Mouse (Mus musculus) regulatory T cell (primary cell): Measurements from ENCODE around the gene Sh3rf1.

Source experiments
- in situ Hi-C: fragments of 300-600 bp; cut with MboI, MseI; formaldehyde crosslinking; loops from one replicate; pipeline ENCODE4 v1.15.1; 2025; ENCODE audit warnings: high pct_unique_total_duplicates

Gene Sh3rf1

DNA sequence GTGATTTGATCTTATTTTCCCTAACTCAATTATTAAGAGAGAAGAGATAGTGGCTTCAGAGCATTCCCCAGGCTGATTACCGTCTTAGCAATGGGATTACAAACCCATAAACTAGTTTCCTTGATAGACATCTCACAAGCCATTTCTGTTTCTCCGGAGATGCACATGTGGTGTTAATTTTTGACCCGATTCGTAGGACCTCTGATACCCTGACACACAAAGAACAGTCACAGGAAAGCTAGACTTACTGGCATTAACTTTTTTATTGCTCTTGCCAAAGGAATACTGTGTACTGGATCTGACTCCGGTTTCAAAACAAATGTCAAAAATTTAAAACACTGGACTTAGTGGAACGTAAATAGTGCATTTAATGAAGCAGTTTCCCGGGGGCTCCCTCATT is 62.2 kb downstream of the Sh3rf1 start:
- in situ Hi-C loops = no loop called here

DNA sequence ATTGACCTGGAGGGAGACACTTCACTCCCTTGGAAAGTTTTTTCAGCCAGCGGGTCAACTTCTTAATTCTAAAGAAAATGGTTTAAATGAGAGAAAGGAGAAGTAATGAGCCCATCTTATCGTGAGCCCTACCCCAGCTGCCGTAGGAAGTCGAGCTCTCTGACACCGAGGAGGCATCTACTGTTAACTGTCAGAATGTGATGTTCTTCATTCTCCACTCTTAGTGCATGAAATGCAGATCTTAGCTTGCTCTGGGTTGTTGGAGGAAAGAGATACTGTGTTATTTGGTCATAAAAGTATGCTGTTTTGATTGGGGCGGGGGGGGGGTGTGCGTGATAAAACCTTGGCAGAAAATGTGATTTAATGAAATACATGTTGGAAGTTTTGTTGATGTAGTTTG is 62.7 kb downstream of the Sh3rf1 start:
- in situ Hi-C loops = no loop called here

DNA sequence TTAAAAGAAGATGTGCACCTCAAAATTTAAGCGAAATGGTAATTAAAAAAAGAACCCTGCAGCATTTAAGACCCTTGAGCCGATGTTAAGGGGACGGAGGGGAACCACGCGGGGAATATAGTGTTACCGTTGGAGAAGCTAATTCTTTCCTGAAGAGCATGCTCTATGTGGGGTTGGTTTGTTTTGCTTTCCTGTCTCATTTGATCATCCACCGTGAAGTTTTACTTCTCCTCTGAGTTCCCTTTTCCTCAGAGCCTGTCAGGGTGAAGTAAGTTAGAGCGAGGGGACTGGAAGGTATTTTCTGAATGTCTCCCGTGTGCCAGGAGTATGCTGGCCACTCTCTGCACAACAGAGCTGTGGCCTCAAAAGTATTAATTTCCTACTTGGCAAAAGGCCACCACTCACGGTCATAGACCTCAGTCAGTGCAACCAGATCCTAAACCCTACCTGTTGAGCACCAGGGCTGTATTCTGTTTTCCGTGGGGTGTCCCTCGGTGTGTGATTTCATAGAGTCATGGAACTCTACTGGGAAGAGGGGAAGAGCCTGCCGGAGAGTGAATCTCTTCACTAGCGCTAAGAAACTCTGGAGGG is 63.2 kb downstream of the Sh3rf1 start:
- in situ Hi-C loops = no loop called here

DNA sequence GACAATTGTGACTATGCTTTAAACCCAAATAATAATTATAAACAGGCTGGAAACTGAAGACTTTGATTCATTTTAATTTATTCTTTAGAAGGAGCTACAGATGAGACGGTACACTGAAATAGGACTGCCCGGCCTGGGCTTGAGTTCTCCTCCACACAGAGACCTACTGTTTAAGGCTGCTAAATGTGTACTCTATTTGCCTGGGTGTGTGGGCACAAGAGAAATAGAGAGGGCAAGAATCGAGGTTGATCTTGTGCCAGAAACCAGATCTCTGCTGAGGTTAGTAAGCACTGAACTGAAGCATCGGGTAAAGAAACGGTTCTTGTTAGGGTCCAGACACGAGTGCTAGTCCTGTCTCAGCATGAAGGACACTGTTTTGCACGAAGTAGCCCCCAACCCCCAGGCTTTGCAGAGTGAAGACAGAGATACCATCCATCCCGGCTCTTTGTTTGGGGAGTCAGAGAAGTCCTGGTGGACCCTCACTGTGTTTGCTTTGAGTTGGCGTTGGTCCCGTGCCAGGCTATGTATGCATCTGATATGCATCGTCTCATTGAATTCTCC is 64.4 kb downstream of the Sh3rf1 start:
- in situ Hi-C loops = no loop called here

DNA sequence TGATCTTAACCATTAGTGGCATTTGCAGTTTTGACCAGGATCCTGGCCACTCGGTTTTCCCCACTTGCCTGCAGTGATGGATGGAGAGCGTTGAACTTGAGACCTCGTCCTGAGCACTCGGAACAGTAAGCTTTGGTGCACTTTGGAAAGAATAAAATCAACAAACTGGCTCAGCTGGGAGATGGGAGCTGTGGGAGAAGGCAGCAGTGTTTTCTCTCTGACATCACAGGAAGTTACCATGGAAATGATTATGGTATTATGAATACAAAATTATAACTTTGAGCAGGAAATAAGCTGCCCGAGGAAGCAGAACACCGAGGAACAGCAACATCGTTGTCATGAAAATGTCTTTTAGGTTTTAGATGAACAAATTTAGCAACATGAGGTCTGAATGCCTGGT is 65.0 kb downstream of the Sh3rf1 start:
- in situ Hi-C loops = no loop called here

DNA sequence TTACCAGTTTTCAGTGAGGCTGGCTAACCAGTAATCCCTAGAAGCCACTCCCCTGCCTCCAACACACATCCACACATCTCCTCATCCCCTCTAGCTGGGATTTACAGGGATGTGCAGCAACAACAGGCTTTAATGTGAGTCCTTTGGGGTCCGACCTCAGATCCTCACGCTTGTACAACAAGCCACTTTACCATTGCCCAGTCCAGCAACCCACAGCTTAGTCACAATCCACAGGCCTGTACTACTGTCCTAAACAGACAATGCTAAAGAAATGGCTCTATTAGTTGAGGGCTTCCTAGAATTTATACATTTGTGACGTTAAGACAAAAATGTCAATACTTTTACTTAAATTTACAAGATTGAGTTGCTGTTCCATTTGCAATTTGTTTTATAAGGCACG is 71.4 kb downstream of the Sh3rf1 start:
- in situ Hi-C loops = no loop called here

DNA sequence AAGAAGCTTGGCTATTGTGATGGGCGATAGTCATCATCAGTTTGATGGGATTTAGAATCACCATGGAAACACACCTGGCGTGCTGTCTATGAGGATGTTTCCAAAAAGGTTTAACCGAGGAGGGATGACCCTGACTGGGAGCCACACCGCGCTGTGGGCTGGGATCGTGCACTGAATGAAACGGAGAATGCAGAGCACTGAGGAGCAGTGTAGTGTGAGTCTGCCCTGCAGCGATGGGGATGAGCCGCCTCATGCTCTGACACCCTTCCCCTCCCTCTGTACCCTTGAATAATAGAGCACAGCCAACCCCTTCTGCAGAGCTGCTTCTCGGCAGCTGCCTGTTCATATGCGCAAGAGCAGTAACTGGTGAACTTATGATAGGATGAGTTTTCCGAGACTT is 71.8 kb downstream of the Sh3rf1 start:
- in situ Hi-C loops = no loop called here

DNA sequence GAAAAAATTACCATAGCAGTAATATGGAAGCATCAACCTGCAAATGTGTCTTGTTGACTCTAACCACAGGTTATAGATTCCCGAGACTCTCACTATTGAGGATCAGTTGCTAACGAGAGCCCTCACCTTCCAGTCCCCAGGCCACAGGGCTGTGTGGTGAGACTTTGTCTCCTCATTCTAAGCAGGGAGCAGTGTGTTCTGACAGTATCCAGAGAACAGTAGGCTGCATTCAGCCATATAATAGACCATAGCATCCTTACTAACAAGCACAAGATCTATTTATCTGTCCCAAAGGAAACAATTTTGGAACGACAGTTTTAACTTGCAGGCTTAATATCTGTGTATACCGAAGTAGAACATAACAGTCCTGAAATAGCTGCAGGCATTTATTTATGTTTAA is 75.2 kb downstream of the Sh3rf1 start:
- in situ Hi-C loops = no loop called here

DNA sequence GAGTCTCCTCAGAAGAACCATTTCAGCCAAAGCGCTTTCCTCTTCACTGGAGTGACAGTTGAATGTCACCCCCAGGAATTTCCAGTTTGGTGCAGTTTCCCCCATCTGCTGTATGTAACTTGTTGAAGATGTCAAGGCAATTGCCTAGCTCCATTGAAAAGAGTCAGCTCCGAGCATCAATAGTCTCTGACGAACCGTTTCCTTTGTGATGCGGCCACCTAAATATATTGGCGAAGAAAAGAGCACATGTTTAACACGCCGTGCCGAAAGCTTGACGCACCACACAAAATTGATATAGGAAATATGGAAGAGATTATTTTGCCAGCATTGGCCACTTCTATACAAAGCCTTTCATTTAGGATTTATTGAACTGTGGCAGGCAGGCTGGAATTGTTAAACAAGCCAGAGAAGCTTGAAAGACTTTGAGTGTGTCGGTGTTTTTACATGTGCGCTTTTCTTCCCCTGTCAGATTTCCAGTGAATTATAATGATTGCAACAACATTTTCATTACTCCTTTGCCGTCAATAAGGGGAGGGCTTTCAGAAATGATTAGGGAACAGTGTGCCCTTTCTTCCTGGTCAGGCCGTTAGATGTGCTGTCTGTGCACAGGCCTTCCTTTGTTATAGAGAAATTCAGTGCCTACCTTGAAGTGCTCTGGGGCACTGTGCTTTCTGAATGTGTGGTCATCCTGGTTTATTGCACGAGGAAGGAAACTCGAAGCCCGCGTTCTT is 77.8 kb downstream of the Sh3rf1 start:
- in situ Hi-C loops = no loop called here

DNA sequence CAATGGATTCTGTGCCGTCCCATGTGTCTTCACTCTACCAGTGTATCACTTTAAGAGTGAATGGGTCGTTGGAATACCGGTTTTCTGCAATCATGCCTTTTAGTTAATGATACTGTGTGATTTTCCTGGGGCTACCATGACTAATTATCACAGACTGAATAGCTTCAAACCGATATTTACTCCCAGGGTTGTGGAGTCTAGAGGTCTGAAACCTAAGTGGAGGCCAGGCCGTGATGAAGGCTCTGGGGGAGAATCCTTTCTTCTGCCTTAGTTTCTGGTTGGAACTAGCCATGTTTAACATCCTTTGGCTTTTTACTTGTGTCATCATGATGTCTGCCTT is 78.3 kb downstream of the Sh3rf1 start:
- in situ Hi-C loops = no loop called here

DNA sequence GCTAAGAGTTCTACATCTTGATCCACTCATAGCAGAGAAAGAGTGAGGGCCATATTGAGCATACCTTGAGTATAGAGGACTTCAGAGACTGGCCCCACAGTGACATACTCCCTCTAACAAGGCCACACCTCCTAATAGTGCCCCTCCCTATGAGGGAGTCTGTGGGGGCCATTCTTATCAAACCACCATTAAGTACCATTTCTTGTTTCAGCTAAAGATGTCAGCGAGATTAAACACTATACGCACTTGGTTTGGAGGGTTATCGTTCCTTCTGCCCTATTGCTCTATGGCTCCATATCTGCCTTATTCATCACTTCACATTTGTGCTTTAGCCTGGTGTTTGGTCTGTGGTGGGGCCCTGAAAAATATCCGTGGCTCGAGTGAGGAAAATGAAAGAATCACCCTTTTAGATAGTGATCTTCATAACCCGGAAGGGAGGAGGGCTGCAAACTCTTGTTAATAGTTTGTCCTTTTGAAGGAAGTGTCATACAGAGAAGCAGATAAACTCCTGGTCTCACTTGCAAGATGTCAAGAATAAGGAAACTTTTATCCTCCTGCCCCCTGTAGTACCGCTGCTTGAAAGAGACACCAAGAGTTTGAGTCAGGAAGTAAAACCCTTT is 81.9 kb downstream of the Sh3rf1 start:
- in situ Hi-C loops = no loop called here

DNA sequence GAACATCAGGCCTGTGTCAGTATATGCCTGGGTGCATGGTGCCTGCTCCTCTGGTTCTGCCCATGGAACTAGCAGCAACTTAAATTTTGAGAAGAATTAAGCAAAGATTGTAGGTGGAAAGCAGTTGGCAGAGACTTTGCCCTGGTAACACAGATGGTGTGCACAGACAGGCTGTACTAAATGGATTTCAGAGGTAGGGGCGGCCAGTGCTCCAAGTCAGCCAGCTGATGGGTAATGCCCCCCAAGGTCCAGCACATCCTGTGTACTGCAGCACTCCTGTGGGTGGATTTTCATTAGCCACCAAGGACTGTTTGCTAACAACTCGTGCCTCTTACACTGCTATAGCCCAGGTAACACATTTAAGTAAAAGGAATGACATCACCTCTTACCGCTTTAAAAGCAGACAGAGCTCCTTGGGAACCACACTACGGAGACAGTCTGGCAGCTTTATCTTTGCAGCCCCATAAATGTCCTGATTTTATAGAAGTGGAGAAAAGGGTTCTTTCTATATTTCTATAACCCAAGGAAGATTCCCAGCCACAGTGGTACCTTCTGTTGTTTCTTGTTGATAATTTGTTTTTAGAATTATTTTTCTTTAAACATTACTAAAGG is 82.9 kb downstream of the Sh3rf1 start:
- in situ Hi-C loops = no loop called here

DNA sequence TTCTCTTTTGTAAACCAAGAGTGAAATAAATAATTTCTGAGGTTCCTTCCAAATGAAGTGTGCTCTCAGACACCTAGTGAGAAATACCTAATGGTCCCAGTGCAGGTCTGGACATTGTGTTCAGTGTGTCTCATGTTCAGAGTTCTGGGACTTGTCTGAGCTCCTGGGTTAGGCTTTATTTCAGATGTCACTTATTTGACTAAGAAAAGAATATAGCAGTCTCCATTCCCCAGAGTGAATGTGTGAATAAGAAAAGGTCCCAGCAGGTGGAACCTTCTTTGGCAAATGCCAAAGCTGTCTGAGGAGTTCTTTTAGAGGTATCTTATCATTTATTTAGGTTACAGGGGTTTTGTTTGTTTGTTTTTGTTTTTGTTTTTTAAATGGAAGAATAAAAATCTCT is 85.2 kb downstream of the Sh3rf1 start:
- in situ Hi-C loops = no loop called here

DNA sequence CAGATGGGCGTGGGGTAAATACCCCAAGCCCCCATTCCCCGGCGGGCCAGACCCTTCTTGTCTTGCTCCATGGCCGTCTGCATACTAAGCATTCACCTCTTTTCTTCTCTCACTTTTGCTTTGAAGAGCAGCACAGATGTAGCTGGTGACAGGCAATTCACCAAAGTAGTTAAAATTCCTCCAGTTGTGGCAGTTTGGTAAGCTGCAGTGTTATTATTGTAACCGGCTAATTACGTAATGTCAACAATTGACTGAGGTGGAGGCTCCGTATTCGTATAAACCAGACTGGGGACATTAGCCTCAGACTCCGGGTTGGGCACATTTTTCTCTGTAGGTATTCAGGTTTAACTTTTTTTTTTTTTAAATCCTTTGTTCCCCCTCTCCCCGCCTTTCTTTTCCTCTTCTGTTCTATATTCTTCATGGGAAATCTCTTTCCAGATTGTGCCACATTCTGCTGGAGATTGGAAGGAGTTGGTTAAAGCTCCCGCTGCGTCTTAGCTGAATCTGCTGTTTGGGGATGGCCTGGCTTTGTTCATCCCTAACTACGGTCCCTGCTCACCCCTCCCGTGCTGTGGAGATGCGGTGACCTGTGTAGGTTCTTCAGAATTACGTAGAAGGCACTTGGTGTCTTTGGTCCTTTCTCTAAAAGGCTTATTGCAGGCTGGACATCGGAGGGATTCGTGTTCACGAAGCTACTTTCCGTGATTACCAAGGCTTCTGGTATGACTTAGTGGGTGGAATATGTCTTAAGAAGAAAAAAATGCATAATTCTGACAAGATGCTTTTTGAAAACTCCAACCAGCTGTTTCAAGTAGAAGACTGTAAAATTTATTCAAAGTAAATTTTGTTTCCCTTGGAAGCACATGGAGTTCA is 86.1 kb downstream of the Sh3rf1 start:
- in situ Hi-C loops = no loop called here

DNA sequence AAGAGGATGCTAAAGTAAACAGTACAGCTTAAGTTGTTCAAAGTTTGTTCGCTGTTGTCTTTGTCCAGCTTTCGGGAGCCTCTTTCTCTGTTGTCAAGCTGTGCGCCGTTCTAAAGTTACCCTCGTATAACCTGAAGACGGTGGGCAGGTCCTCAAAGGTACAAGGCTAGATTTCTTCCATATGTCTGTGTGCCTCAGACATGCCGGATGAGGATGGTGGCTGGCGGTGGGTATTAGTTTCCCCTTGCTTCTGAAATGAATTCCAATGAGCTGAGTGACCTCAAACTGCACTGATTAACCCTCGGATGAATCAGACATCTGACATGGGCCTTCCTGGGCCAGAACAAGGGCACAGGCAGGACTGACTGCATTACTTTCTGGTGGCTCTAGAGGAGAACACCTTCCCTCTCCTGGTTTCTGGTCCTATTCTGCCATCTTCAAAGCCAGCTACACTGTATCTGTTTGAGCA is 86.8 kb downstream of the Sh3rf1 start:
- in situ Hi-C loops = no loop called here

DNA sequence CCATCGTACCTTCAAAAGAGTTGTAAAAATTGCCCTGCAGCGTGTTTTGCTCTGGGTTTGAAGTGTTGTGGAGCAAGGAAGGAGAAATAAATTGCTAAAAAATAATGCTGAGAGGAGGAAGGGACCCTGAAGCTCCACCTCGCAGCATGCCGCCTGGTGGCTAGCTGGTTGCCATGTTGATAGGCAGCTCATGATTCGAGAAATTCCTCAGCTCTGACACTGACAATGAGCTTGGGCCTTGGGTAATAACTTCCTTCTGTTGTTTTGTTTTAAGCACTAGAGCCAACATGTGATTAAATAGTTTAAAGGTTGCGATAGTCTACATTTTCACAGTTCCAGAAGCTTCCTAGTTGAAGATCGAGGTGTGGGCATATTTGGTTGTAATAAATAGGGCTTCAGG is 89.3 kb downstream of the Sh3rf1 start:
- in situ Hi-C loops = no loop called here

DNA sequence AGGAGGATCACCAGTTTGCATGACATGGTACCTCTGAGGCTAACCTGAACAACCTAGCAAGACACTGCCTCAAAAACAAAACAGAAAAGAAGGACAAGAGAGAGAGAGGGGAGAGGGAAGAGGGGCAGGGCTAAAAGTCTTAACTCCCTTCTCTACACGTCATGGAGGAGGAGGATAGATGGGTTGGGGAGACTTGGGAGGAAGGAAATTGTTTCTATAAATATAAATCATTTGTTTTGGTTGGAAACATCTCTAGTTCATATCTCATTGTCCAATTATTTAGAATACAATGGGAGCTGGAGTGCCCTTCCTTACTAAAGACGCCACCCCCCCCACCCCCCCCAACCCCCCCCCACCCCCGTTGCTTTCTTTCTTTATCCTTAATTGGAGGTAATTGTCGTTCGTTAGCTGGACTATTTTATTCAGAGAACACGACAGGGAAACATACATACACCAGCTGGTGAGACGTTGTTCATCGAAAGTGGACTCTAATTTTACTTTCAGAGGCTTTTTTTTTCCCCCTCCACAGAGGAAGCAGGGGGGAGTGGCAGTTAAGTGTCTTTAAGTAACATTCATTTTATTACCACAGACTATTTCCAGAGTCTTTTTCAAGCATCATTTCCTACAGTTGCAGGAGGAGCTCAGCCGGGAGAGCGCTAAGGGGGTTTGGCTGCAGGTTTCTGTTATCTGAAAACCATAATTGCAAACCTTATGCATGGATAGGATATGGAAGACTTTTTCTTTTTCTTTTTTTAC is 92.5 kb downstream of the Sh3rf1 start:
- in situ Hi-C loops = no loop called here

DNA sequence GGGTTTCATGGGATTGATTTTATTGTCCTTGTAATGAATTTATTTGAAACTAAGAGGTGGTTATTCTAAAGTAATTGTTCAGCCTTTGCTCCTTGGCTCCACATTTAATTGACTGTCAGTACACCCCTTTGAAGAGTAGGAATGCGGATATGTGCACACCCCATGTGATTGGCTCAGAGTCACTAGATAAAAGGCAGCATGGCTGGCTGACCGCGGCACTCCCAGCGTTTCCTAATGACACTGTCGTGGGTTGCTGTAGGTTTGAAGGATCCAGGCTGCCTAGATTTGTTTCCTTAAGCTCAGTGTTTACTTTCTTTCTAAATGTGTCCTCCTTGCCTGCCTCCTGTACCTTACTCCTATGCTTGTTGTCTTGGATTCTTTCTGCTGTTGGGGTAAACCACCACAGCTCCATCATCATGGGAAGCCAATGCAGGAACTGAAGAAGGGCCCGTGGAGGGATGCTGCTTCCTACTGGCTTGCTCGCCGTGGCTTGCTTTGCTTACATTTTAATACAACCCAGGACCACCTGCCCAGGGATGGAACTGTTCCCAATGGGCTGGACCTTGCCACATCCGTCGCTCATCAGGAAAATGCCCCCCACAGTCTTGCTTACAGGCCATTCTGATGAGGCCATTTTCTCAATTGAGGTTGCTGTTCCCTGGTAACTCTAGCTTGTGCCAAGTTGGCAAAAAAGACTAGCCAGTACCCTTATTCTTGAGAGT is 93.3 kb downstream of the Sh3rf1 start:
- in situ Hi-C loops = no loop called here

DNA sequence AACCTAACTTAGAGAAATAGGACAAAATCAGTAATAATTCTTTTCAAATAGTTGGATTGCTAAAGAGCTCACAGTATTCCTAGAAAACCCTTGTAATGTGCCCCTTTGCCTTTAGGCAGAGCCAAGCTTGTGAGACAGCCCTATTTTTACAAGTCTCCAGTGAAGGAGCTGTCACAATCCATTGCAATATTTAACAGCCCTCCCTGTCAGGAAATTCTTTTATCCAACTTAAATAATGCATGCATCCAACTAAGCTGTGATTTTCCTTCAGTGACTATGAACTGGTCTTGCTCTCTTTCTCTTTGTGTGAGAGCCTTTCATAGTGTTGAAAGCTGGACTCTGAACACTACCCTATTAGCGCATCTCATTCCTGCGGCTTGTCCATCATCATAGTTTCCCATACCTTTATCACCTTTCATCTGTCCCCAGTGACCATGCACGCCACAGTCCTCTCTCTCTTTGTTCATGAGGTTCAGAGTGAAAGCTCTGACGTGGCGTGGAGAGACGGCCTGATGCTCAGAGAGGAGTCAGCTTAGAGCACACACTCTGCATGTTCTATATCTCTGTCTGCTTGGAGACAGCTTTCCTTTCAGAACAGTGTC is 94.0 kb downstream of the Sh3rf1 start:
- in situ Hi-C loops = no loop called here

DNA sequence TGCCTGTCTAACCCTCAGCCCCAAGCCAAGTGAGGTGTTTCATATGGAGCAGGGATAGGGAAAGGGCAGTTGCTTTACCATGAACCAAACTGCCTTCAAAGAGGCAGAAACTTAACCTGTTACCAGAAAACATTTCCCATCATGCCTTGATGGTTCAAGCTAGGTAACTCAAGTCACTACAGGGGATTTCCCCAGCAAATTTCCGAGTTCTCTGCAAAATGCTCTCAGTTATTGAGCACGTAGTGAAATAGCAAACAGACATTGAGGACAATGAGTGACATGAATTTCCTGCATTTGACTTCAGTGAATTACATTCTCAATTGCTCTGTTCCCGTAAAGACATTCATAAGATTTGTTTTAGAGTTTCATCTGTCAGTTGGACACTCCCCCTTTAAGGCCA is 97.5 kb downstream of the Sh3rf1 start:
- in situ Hi-C loops = no loop called here
